Mouse (Mus musculus): ENCODE measurements around the gene Prss28. TPM values are rescaled to one million over a fixed set of nuclear protein-coding genes. Genes with fewer than 3 reads are reported as not detected.
A peak's percentile ranks its signal among the peaks of the same experiment; 100 is the strongest.

The Prss28 gene
- not detected in 2 replicates for polyA plus RNA-seq (2015; fragmentation: Nextera tagmentation; extraction: Ambion mirVana)

DNA sequence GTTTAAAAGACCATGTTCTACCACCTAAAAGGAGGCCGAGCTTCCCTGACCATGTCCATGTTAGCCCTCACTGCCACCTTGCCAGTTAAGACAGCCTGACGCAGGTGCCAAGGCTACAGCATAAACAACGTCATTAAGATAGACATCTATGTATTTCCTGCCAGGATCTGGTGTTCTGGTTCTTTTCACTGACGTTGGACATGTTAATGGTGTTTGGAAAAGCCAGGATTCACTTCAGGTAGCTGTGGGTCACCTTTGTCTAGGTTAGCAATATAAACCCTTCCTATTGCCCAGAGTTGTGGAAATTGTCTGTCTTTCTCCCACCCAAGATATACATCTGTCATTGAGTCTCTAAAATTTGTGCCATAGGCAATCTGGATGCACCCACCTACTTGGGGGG is at the start of gene Prss28:
Gene Prss28 (plus strand): TSS at position 301 of the 400 bp plus-strand sequence.
- H3K4me3 ChIP-seq: no peak within 1 kb of the TSS
- no peak within 1 kb of the TSS for H3K4me2 ChIP-seq
- H3K9ac ChIP-seq: no peak within 1 kb of the TSS
- 86% methylated on average over 4 of the region's 4 CpGs for WGBS
- H3K9me3 ChIP-seq: no peaks in the 10 kb centered on the region
- H3K36me3 ChIP-seq: no peaks in the 10 kb centered on the region
- no peak for ATAC-seq (ENCODE audit: low FRiP score)
- no peak within 1 kb of the TSS for H3K27ac ChIP-seq
- no peaks in the 10 kb centered on the region for H3K27me3 ChIP-seq
- H3K4me1 ChIP-seq (replicated peaks): no peaks in the 10 kb centered on the region

DNA sequence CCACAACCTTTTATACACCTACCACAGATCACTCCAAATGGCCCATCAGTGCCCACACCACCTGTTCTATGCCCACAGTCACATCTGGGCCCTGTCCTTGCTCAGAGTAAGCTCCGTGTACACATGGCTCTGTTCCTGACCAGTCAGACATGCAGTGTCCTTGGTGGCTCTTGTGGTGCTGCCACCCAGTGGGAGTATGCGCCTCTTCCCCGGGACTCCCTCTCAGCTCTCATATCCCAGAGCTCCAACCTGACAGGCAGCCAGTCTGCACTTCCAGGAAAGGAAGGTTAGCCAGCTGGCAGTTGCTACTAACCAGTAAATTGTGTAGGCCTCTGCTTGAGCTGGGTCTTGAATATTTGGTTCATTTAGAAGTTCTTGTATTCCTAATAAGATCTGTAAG is 44.0 kb upstream of the Prss28 start:
- peaks cover 3% of the 10 kb centered on the region for H3K4me1 ChIP-seq (replicated peaks)
- no peaks in the 10 kb centered on the region for H3K27me3 ChIP-seq
- no peak overlapping the region for H3K4me2 ChIP-seq
- H3K9me3 ChIP-seq: no peaks in the 10 kb centered on the region
- WGBS: 74% methylated on average over 3 of the region's 3 CpGs
- no peak overlapping the region for H3K4me3 ChIP-seq
- no peak overlapping the region for H3K27ac ChIP-seq
- no peak overlapping the region for H3K9ac ChIP-seq
- peaks cover 80% of the 10 kb centered on the region for H3K36me3 ChIP-seq
- ATAC-seq (ENCODE audit: low FRiP score): no peak

DNA sequence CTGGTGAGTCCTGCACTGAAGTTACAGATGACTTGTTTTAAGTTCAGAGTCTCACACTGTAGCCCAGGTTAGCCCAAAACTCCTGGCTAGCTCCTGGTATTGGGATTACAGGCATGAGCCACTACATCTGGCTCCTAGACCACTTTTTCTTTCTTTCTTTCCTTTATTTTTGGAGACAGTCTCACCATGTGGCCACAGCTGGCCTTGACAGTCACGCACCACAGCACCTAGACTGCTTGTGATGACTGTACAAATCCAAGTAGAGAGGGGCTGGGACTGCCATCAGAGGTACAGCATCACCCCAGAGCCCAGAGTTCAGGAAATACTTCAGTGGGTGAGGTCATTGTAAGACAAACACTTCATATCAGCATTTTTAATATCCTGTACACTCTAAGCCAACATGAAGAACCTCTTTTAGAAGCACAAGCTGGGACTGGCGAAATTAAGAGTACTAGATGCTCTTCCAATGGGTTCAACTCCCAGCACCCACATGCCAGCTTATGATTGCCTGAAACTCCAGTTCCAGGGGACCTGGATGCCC is 37.6 kb upstream of the Prss28 start:
- Histone ChIP-seq H3K9ac (peak overlapping the region; percentile 100), H3K4me3 (peak overlapping the region; percentile 99), H3K4me1 (replicated peaks) (peaks cover 43% of the 10 kb centered on the region), H3K27ac (no peak overlapping the region), H3K36me3 (peaks cover 38% of the 10 kb centered on the region), H3K9me3 (no peaks in the 10 kb centered on the region), H3K27me3 (no peaks in the 10 kb centered on the region), H3K4me2 (peak overlapping the region; percentile 99)
- no peak for ATAC-seq (ENCODE audit: low FRiP score)
- WGBS: 95% methylated on average over 2 of the region's 2 CpGs

DNA sequence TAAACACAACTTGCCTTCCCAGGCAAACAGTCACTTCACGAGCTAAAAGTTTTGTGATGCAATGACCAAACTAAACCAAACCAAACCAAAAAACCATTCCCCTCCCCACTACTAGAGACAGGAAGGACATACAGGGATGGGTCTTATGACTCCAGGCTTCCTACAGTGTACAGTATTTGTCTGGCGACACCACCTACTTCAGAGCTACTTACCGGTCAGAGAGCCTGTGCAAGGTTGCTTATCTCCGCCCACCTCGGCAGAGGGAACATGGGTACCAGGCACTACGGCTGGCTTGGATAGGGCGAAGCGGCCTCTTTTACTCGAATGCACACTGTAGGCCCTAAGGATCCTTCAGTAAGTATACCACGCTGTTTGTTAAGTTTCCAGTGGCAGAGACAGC is 36.1 kb upstream of the Prss28 start:
- peaks cover 43% of the 10 kb centered on the region for H3K4me1 ChIP-seq (replicated peaks)
- 1% methylated on average over 10 of the region's 10 CpGs for WGBS
- H3K27me3 ChIP-seq: no peaks in the 10 kb centered on the region; the same call in 1 of the 2 replicates
- H3K9ac ChIP-seq: peak overlapping the region; percentile 100
- peak overlapping the region; percentile 99 for H3K27ac ChIP-seq
- H3K4me3 ChIP-seq: peak overlapping the region; percentile 99
- peaks cover 23% of the 10 kb centered on the region for H3K36me3 ChIP-seq
- no peak for ATAC-seq (ENCODE audit: low FRiP score)
- H3K4me2 ChIP-seq: peak overlapping the region; percentile 99
- H3K9me3 ChIP-seq: no peaks in the 10 kb centered on the region

DNA sequence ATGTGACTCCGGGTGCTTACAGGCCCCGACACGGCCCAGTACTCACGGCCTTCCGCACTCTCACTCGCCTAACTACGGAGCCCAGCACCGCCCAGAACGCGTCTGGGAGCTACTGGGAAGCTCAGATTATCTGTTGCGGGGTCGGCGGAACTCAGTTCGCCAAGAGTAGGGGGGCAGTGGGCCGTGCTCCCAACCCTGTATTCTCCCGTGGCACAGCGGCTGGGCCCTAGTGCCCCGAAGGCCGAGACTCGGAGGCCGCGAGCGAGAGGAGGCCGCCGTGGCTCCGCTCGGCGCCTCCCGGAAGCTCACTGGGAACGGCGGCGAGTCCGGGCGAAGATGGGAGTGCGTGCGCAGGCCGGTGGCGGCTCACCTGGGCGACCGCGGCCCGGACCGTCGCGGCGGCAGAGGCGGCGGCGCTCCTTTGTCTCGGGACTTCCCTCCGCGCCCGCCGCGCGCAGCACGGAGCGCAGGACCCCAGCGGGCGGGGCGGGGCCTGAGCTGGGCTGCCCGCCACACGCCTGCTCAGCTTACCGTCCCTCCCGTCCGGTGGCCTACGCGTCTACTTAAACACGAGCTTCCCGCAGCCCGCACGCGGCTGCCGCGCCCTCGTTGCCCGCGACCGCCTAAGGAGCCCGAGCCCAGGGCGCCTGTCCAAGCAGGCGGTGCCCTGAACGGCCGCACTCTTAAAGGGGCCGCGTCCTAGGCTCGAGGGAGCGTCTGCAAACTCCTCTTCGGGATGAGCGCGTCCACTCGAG is 35.3 kb upstream of the Prss28 start:
- H3K4me3 ChIP-seq: peak overlapping the region; percentile 99
- peak overlapping the region; percentile 99 for H3K4me2 ChIP-seq
- H3K27ac ChIP-seq: peak overlapping the region; percentile 99
- WGBS: under 1% methylated on average over 66 of the region's 92 CpGs
- no peaks in the 10 kb centered on the region for H3K9me3 ChIP-seq
- peaks cover 4% of the 10 kb centered on the region; the same call in 1 of the 2 replicates for H3K27me3 ChIP-seq
- peaks cover 43% of the 10 kb centered on the region for H3K4me1 ChIP-seq (replicated peaks)
- H3K9ac ChIP-seq: peak overlapping the region; percentile 100
- ATAC-seq (ENCODE audit: low FRiP score): peak; percentile 92
- H3K36me3 ChIP-seq: peaks cover 15% of the 10 kb centered on the region

DNA sequence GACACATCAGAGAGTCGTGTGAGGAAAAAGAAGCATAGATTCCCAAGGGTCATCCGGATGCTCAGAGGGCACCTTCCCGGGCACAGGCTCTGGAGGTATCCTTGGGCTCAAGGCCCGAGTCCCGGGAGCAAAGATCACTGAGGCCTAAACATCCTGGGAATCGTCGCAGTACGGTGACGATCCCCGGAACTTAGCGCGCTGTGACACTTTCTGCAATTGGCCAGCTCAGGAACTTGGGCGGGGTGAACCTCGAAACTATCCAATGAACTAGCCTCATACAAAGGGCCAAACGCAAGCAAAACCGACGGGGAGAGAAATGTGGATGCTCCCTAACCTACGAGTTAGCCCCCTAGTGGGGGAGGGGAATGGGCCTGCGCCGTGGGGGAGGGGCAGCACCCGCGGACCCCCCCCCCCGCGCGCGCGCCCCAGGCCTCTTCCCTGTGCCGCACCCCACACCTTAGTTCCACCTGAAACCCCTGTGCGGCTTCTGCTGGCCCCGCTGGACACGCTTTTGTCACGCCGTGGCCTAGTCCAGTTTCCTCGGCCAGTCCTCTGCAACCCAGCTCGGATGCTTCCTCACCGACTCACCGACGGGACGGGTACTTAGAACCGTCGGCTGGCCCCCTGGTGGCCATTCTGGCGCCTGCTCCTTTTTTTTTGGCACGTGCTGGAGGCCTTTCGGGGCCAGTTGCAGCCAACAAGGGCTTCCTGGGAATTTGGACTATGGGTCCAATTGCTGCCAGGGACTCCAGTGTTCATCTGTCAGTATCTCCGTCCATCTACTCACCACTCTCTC is 34.5 kb upstream of the Prss28 start:
- peak overlapping the region; percentile 99 for H3K4me3 ChIP-seq
- peaks cover 7% of the 10 kb centered on the region for H3K36me3 ChIP-seq
- H3K27ac ChIP-seq: peak overlapping the region; percentile 99
- peak overlapping the region; percentile 100 for H3K9ac ChIP-seq
- H3K27me3 ChIP-seq: peaks cover 4% of the 10 kb centered on the region; the same call in 1 of the 2 replicates
- no peaks in the 10 kb centered on the region for H3K9me3 ChIP-seq
- peak; percentile 89 for ATAC-seq (ENCODE audit: low FRiP score)
- WGBS: 1% methylated on average over 38 of the region's 45 CpGs
- peaks cover 43% of the 10 kb centered on the region for H3K4me1 ChIP-seq (replicated peaks)
- peak overlapping the region; percentile 99 for H3K4me2 ChIP-seq

DNA sequence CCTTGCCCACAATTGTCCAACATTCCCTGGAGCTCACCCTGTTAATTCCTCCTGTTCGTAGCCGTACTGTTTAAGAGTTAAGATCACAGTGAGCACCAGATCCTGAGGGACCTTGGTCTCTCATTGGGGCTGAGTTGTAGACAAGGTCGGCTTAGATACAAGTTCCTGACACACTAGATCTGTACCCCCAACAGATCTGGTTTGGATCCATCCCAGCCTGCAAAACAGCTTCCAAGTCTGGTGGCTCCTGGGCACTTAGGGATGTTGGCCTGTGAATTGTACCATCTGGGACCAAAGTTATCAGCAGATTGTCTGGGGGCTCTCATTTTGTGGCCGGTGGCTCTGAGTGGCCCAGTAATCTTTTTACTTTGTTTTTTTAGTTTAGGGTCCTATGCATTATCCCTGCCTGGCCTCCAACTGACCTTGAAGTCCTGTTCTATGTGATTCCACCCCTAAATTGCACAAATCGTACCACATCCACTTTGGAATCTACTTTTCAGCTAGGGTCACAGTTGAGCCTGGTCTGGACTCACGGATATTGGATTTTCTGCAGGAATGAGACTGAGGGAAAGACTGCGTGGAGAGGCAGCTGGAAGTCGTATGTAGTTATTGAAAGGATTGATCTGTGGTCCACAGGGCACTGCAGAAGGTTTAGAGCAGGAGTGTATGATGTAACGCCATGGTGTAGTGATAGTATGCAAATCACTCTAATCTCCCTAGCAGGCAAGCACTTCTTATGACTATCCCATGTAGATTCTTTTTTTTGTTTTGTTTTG is 33.7 kb upstream of the Prss28 start, which contains the start of gene Ube2i:
Gene Ube2i (minus strand): TSS at position 52 of the 776 bp plus-strand sequence.
- H3K4me1 ChIP-seq (replicated peaks): peaks cover 37% of the 10 kb centered on the region
- WGBS: 91% methylated on average over 9 of the region's 9 CpGs
- H3K9me3 ChIP-seq: no peaks in the 10 kb centered on the region
- ATAC-seq (ENCODE audit: low FRiP score): no peak
- H3K4me2 ChIP-seq: peak within 1 kb of the TSS; percentile 99
- H3K27me3 ChIP-seq: peaks cover 4% of the 10 kb centered on the region; the same call in 1 of the 2 replicates
- H3K9ac ChIP-seq: peak within 1 kb of the TSS; percentile 100
- peak within 1 kb of the TSS; percentile 99 for H3K4me3 ChIP-seq
- peak within 1 kb of the TSS; percentile 99 for H3K27ac ChIP-seq
- no peaks in the 10 kb centered on the region for H3K36me3 ChIP-seq

DNA sequence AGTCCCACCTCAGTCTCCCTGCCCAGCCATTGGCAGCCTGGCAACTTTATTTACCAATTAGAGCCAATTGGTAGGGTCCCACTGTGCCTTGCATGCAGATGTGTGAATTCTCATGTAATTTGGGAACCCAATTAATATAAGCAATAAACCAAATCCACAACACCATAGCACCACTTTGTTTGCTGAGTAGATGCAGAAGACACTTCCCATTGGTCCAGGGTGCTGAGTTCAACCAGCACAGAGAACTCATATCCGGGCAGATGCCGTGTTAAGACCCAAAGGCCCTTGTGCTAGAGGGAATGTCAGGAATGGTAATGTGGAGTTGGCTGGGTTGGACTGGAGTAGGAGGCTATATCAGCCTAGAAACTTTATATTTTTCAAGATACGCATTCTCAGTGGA is 32.6 kb upstream of the Prss28 start:
- WGBS: 96% methylated on average over 3 of the region's 3 CpGs
- H3K27me3 ChIP-seq: peaks cover 4% of the 10 kb centered on the region; the same call in 1 of the 2 replicates
- H3K9ac ChIP-seq: no peak overlapping the region
- peaks cover 26% of the 10 kb centered on the region for H3K4me1 ChIP-seq (replicated peaks)
- no peaks in the 10 kb centered on the region for H3K9me3 ChIP-seq
- ATAC-seq (ENCODE audit: low FRiP score): no peak
- no peaks in the 10 kb centered on the region for H3K36me3 ChIP-seq
- no peak overlapping the region for H3K27ac ChIP-seq
- H3K4me3 ChIP-seq: no peak overlapping the region
- H3K4me2 ChIP-seq: no peak overlapping the region

DNA sequence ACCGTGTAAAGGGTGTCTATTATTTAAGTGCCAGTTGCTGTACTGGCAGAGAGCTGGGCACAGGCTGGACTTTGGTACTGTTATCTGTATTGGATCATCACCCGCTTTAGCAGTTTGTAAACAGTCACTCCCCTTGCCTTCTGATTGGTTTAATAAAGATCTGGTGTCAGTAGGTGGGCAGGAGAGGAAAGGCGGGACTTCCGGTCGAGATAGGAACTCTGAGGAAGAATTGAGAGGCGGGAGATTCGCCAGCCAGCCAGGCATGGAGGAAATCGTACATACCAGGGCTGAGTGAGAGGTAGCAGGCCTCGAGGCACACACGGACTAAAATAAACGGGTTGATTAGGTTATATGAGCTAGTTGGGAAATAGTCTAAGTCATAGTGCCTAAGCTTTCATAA is 26.3 kb upstream of the Prss28 start:
- H3K9me3 ChIP-seq: no peaks in the 10 kb centered on the region
- H3K27ac ChIP-seq: no peak overlapping the region
- no peak for ATAC-seq (ENCODE audit: low FRiP score)
- H3K27me3 ChIP-seq: 0 out of 2 replicates have a peak, but pooled peaks cover 4% of the 10 kb centered on the region
- WGBS: 45% methylated on average over 11 of the region's 11 CpGs
- no peak overlapping the region for H3K9ac ChIP-seq
- no peak overlapping the region for H3K4me3 ChIP-seq
- no peak overlapping the region; the same call in 1 of the 2 replicates for H3K4me2 ChIP-seq
- no peaks in the 10 kb centered on the region for H3K4me1 ChIP-seq (replicated peaks)
- H3K36me3 ChIP-seq: no peaks in the 10 kb centered on the region

DNA sequence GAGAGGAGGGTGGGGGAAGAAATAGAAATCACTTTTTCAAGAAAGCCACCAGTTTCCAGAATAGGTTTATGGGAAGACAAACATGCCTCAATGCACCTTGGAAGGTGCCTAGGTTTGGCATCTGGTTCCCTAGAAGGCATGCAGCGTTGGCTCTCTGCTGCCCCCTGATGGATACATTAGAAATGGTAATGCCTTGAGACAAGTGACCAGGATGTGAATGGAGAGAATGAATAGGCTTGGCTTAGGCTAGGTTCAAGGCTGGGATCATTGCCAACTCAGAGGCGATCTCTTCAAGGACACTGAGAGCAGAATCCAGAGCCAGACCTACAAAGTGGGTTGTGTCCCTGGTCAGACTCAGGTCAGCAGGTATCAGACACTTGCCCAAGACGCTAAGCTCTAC is 23.4 kb upstream of the Prss28 start:
- no peak overlapping the region for H3K4me2 ChIP-seq
- 21% methylated on average over 3 of the region's 3 CpGs for WGBS
- ATAC-seq (ENCODE audit: low FRiP score): no peak
- no peak overlapping the region for H3K4me3 ChIP-seq
- H3K4me1 ChIP-seq (replicated peaks): no peaks in the 10 kb centered on the region
- H3K36me3 ChIP-seq: no peaks in the 10 kb centered on the region
- no peak overlapping the region for H3K9ac ChIP-seq
- H3K27ac ChIP-seq: no peak overlapping the region
- no peaks in the 10 kb centered on the region for H3K27me3 ChIP-seq
- no peaks in the 10 kb centered on the region for H3K9me3 ChIP-seq

DNA sequence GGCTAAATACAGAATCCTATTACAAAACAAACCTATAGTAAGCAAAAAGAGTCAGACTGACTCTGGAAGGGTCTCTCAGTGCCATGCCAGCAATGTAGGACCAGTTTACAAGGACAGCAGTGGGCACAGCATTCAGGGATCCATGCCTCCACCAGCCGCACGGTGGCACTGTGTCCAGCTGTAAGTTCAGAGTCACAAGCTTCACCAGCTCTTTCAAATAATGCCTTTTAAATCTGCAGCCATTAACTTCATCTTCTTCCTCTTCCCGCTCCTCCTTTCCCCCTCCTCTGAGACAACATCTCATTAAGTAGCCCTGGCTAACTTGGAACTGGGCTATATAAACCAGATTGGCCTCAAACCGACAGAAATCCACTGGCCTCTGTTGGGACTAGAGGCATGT is 19.6 kb upstream of the Prss28 start:
- WGBS: 25% methylated on average over 4 of the region's 4 CpGs
- Histone ChIP-seq H3K4me1 (replicated peaks) (no peaks in the 10 kb centered on the region), H3K36me3 (no peaks in the 10 kb centered on the region), H3K4me2 (no peak overlapping the region), H3K9me3 (no peaks in the 10 kb centered on the region), H3K9ac (no peak overlapping the region), H3K27ac (no peak overlapping the region), H3K27me3 (no peaks in the 10 kb centered on the region), H3K4me3 (no peak overlapping the region)
- ATAC-seq (ENCODE audit: low FRiP score): no peak
